Mouse (Mus musculus) CH12.LX (cell line): ENCODE data around the gene Nkx2-5. TPM values are rescaled to one million over a fixed set of nuclear protein-coding genes. Genes with fewer than 3 reads are reported as not detected.

Experiments used
- DNase-seq: peaks from one replicate; pipeline ENCODE4 v3.0.0-alpha.2; 2013; ENCODE audit errors: extremely low read depth
- H3K27ac ChIP-seq: 2 replicates; pipeline ENCODE4 v1.5.1; 2012; ENCODE audit warnings: low read depth, mild to moderate bottlenecking, control low read depth, moderate library complexity; ENCODE audit not compliant: insufficient read depth
- H3K27me3 ChIP-seq: replicated peaks from 2 replicates; pipeline ENCODE3; 2012; ENCODE audit warnings: inconsistent platforms
- H3K36me3 ChIP-seq, 2 experiments: replicated peaks in 1 of 2; 2 replicates each; pipeline versions ENCODE3 to v1.6.1; 2012; ENCODE audit warnings: inconsistent platforms in 1 of 2, low read length in 1 of 2, mild to moderate bottlenecking in 1 of 2, mixed read lengths in 1 of 2, moderate library complexity in 1 of 2; ENCODE audit not compliant: control insufficient read depth in 1 of 2, insufficient read depth in 1 of 2
- H3K4me1 ChIP-seq, 2 experiments: 2 replicates each; pipeline ENCODE4 v1.6.1; 2012; ENCODE audit warnings: inconsistent platforms in 1 of 2, moderate library complexity in 1 of 2; ENCODE audit not compliant: insufficient read depth in 2 of 2, control insufficient read depth in 1 of 2
- H3K4me2 ChIP-seq: 2 replicates; pipeline ENCODE4 v1.6.1; 2012; ENCODE audit warnings: low read depth, mild to moderate bottlenecking, control low read depth; ENCODE audit not compliant: poor library complexity, insufficient read depth, severe bottlenecking
- H3K4me3 ChIP-seq, 3 experiments: fragments of 150-350 bp in 1 of 3; sonication (generic) in 1 of 3; replicated peaks in 1 of 3; 2 replicates each; pipeline versions ENCODE3 to v1.5.1; 2011 to 2012; ENCODE audit warnings: low read depth in 2 of 3, low read length in 2 of 3, mild to moderate bottlenecking in 2 of 3, moderate library complexity in 2 of 3, control low read depth in 1 of 3, improper control_type of control experiment in 1 of 3, inconsistent platforms in 1 of 3, mixed read lengths in 1 of 3; ENCODE audit not compliant: poor library complexity in 1 of 3
- H3K79me2 ChIP-seq: replicated peaks from 2 replicates; pipeline ENCODE4 v1.6.1; 2012; ENCODE audit warnings: mild to moderate bottlenecking, moderate library complexity; ENCODE audit not compliant: control insufficient read depth, poor library complexity, insufficient read depth, severe bottlenecking; ENCODE audit errors: extremely low read depth
- H3K9ac ChIP-seq: 2 replicates; pipeline ENCODE4 v1.6.1; 2012; ENCODE audit warnings: low read depth, mild to moderate bottlenecking, control low read depth, moderate library complexity; ENCODE audit not compliant: insufficient read depth
- H3K9me3 ChIP-seq: replicated peaks from 2 replicates; pipeline ENCODE3; 2012; ENCODE audit warnings: low read length, inconsistent platforms, mixed read lengths
- BHLHE40 ChIP-seq: IDR thresholded peaks from 2 replicates; pipeline ENCODE4 v1.6.1; 2011; ENCODE audit warnings: mild to moderate bottlenecking, low read depth, low read length, improper control_type of control experiment
- CHD2 ChIP-seq: IDR thresholded peaks from 2 replicates; pipeline ENCODE4 v1.6.1; 2011; ENCODE audit warnings: low read length, improper control_type of control experiment
- CTCF ChIP-seq, 2 experiments: IDR thresholded peaks in 1 of 2; conservative IDR thresholded peaks in 1 of 2; 2 replicates each; pipeline ENCODE4 v1.5.1; 2011 to 2012; ENCODE audit warnings: low read depth in 2 of 2, low read length in 2 of 2, improper control_type of control experiment in 1 of 2, inconsistent platforms in 1 of 2, mild to moderate bottlenecking in 1 of 2, moderate library complexity in 1 of 2
- E2F4 ChIP-seq: IDR thresholded peaks from 2 replicates; pipeline ENCODE4 v1.6.1; 2011; ENCODE audit warnings: low read depth, low read length, improper control_type of control experiment; ENCODE audit not compliant: insufficient replicate concordance
- ELF1 ChIP-seq: IDR thresholded peaks from 2 replicates; pipeline ENCODE4 v1.6.1; 2014; ENCODE audit warnings: low read depth, mild to moderate bottlenecking, inconsistent platforms, low read length, improper control_type of control experiment
- EP300 ChIP-seq: IDR thresholded peaks from 2 replicates; pipeline ENCODE4 v1.6.1; 2011; ENCODE audit warnings: low read length, improper control_type of control experiment
- ETS1 ChIP-seq: conservative IDR thresholded peaks from 2 replicates; pipeline ENCODE4 v1.6.1; 2012; ENCODE audit warnings: low read depth, mild to moderate bottlenecking, inconsistent platforms, low read length, improper control_type of control experiment, moderate library complexity
- HCFC1 ChIP-seq: IDR thresholded peaks from 2 replicates; pipeline ENCODE4 v1.6.1; 2012; ENCODE audit warnings: low read depth, mild to moderate bottlenecking, inconsistent platforms, low read length, improper control_type of control experiment
- MAFK ChIP-seq: IDR thresholded peaks from 2 replicates; pipeline ENCODE4 v1.6.1; 2011; ENCODE audit warnings: low read length, improper control_type of control experiment; ENCODE audit not compliant: insufficient replicate concordance
- MAX ChIP-seq: IDR thresholded peaks from 2 replicates; pipeline ENCODE4 v1.6.1; 2011; ENCODE audit warnings: low read length, improper control_type of control experiment
- MAZ ChIP-seq: IDR thresholded peaks from 2 replicates; pipeline ENCODE4 v1.6.1; 2012; ENCODE audit warnings: low read depth, mild to moderate bottlenecking, inconsistent platforms, low read length, improper control_type of control experiment, moderate library complexity
- MXI1 ChIP-seq: IDR thresholded peaks from 2 replicates; pipeline ENCODE4 v1.6.1; 2011; ENCODE audit warnings: mild to moderate bottlenecking, low read depth, low read length, improper control_type of control experiment
- MYC ChIP-seq: IDR thresholded peaks from 2 replicates; pipeline ENCODE4 v1.6.1; 2011; ENCODE audit warnings: low read depth, mild to moderate bottlenecking, improper control_type of control experiment, low read length
- NRF1 ChIP-seq: IDR thresholded peaks from 2 replicates; pipeline ENCODE4 v1.6.1; 2014; ENCODE audit warnings: low read depth, mild to moderate bottlenecking, inconsistent platforms, low read length, improper control_type of control experiment, moderate library complexity
- PAX5 ChIP-seq: IDR thresholded peaks from 2 replicates; pipeline ENCODE4 v1.6.1; 2012; ENCODE audit warnings: low read length, inconsistent platforms, mixed read lengths
- POLR2AphosphoS2 ChIP-seq: IDR thresholded peaks from 2 replicates; pipeline ENCODE4 v1.6.1; 2011; ENCODE audit warnings: low read depth, low read length, improper control_type of control experiment
- SIN3A ChIP-seq: IDR thresholded peaks from 2 replicates; pipeline ENCODE4 v1.6.1; 2012; ENCODE audit warnings: low read length, improper control_type of control experiment, inconsistent platforms
- SMC3 ChIP-seq: IDR thresholded peaks from 2 replicates; pipeline ENCODE4 v1.6.1; 2011; ENCODE audit warnings: low read depth, low read length, improper control_type of control experiment
- TBP ChIP-seq: conservative IDR thresholded peaks from 2 replicates; pipeline ENCODE4 v1.6.1; 2011; ENCODE audit warnings: low read depth, low read length, improper control_type of control experiment
- UBTF ChIP-seq: IDR thresholded peaks from 2 replicates; pipeline ENCODE4 v1.6.1; 2012; ENCODE audit warnings: low read depth, mild to moderate bottlenecking, inconsistent platforms, low read length, improper control_type of control experiment, moderate library complexity
- ZKSCAN1 ChIP-seq: IDR thresholded peaks from 2 replicates; pipeline ENCODE4 v1.6.1; 2012; ENCODE audit warnings: low read depth, inconsistent platforms, low read length, improper control_type of control experiment, borderline replicate concordance
- ZMIZ1 ChIP-seq: IDR thresholded peaks from 2 replicates; pipeline ENCODE4 v1.6.1; 2012; ENCODE audit warnings: low read depth, mild to moderate bottlenecking, inconsistent platforms, low read length, improper control_type of control experiment
- ZNF384 ChIP-seq: IDR thresholded peaks from 2 replicates; pipeline ENCODE4 v1.6.1; 2012; ENCODE audit warnings: low read depth, low read length, improper control_type of control experiment, inconsistent platforms
- dilution Hi-C: fragments of 300-500 bp; cut with MboI; formaldehyde crosslinking; loops from 2 replicates; pipeline ENCODE4 v1.14.3; 2020; ENCODE audit warnings: low sequenced_read_pairs; ENCODE audit not compliant: extremely low pct_unique_long_range_greater_than_20kb, extremely low pct_ligation_motif_present
- in situ Hi-C: fragments of 300-500 bp; cut with MboI; formaldehyde crosslinking; loops from 3 replicates; pipeline ENCODE4 v1.14.3; 2019; ENCODE audit warnings: low sequenced_read_pairs, low pct_ligation_motif_present, low pct_unique_long_range_greater_than_20kb, mixed read lengths
- polyA plus RNA-seq: library from polyadenylated mRNA; unstranded; fragments of >175 nt; gene quantifications from 2 replicates; pipeline ENCODE4 v1.2.1, GENCODE M21; 2012; ENCODE audit warnings: low read depth; ENCODE audit not compliant: insufficient read length
- total RNA-seq, 2 experiments: library from RNA; depleted of rRNA; stranded (reverse); fragments of 300-350 nt in 1 of 2; fragments of >200 nt in 1 of 2; gene quantifications; 2 replicates each; pipeline ENCODE4 v1.2.3; 2012 to 2014

Gene Nkx2-5
- total and polyA plus RNA-seq, 3 experiments, result not detected

DNA sequence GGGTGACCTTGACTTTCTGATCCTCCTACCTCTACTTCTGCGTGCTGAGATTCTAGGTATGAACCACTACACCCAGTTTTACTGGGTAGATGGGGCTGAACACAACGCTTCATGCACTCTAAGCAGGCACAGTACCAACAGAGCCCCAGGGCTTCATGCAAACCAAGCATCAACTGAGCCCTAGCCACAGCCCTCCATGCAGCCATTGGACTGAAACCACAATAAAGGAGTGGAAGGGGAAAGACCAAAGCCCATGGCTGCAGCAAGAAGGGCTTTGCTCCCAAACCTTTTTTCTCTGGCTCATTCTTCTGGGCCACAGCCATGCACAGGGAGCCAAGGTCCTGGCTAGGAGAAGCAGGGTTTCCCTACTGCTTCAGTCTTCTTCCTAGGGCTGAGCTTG, 32.2 kb downstream of the Nkx2-5 start:
- H3K9me3 ChIP-seq, result no peaks in the 10 kb centered on the region
- no peak for DNase-seq
- TF ChIP-seq MAX (no peak), ZKSCAN1 (no peak), UBTF (no peak), NRF1 (no peak), CTCF (conservative IDR thresholded peaks at IDR 0.05 in 1 of 2, IDR thresholded peaks at IDR 0.05 in 1 of 2; ENCODE audit: low read depth in 2 of 2, low read length in 2 of 2) (no peak), MAFK (no peak), ZNF384 (no peak), HCFC1 (no peak), TBP (no peak)
- H3K27ac ChIP-seq, result no peak overlapping the region
- dilution Hi-C loops, result no loop called here
- no peaks in the 10 kb centered on the region for H3K27me3 ChIP-seq
- in situ Hi-C loops, result no loop called here
- no peak overlapping the region for H3K4me3 ChIP-seq
- H3K36me3 ChIP-seq, result no peaks in the 10 kb centered on the region
- H3K9ac ChIP-seq, result no peak overlapping the region
- H3K4me2 ChIP-seq, result no peak overlapping the region
- H3K79me2 ChIP-seq, result no peaks in the 10 kb centered on the region
- peaks cover 6 to 10% of the 10 kb centered on the region in 2 experiments; a peak in 3 of 4 replicates for H3K4me1 ChIP-seq

GRCm38 (mm10) chr17:26802886-26803285, 41.9 kb downstream of the Nkx2-5 start:
- Histone ChIP-seq H3K27ac (no peak overlapping the region), H3K9me3 (peaks cover 16% of the 10 kb centered on the region), H3K79me2 (no peaks in the 10 kb centered on the region), H3K9ac (no peak overlapping the region), H3K4me3 (no peak overlapping the region), H3K36me3 (no peaks in the 10 kb centered on the region), H3K4me1 (peaks cover 3 to 4% of the 10 kb centered on the region in 2 experiments; a peak in 3 of 4 replicates), H3K27me3 (no peaks in the 10 kb centered on the region), H3K4me2 (no peak overlapping the region)
- DNase-seq, result no peak
- dilution Hi-C loops, result no loop called here
- TF ChIP-seq EP300 (no peak), NRF1 (no peak), ELF1 (no peak), TBP (no peak), MYC (no peak), PAX5 (no peak), E2F4 (no peak), HCFC1 (no peak), MAZ (no peak), ZKSCAN1 (no peak), ZMIZ1 (no peak), MXI1 (no peak), BHLHE40 (no peak), POLR2AphosphoS2 (no peak), SIN3A (no peak), ETS1 (no peak), SMC3 (no peak), CHD2 (no peak)
- in situ Hi-C loops, result no loop called here
